Mouse (Mus musculus) heart, adult 8-10 months (tissue): Measurements from ENCODE around the gene Ank3. TPM values are rescaled to one million over a fixed set of nuclear protein-coding genes. Genes with fewer than 3 reads are reported as not detected.

Experiments
- DNase-seq: peaks from one replicate; pipeline ENCODE4 v3.0.0; 2022; ENCODE audit warnings: low spot score
- total RNA-seq, 4 experiments: library from RNA; stranded (reverse); gene quantifications; 2 replicates each; pipeline ENCODE4 v1.2.4; 2022

The Ank3 gene
- total RNA-seq, 4 experiments from 2014 or later = 72.9 to 84.4 (median 74.9) TPM

- DNase-seq = no peak
Observed at GRCm38 (mm10) chr10:69414888-69415287, 16.3 kb downstream of the Ank3 start.

GRCm38 (mm10) chr10:69418716-69419115 is 20.1 kb downstream of the Ank3 start:
- no peak for DNase-seq

GRCm38 (mm10) chr10:69420306-69420705 is 21.7 kb downstream of the Ank3 start:
- no peak for DNase-seq

GRCm38 (mm10) chr10:69424051-69424450 is 25.5 kb downstream of the Ank3 start:
- DNase-seq = no peak

- no peak for DNase-seq
Observed at GRCm38 (mm10) chr10:69430138-69430537, 31.6 kb downstream of the Ank3 start.

GRCm38 (mm10) chr10:69431101-69431500 is 32.5 kb downstream of the Ank3 start:
- DNase-seq = no peak

- no peak for DNase-seq
Observed at GRCm38 (mm10) chr10:69435213-69435612, 36.6 kb downstream of the Ank3 start.

GRCm38 (mm10) chr10:69439449-69439848 is 40.9 kb downstream of the Ank3 start:
- DNase-seq = no peak

- no peak for DNase-seq
Observed at GRCm38 (mm10) chr10:69444546-69444945, 46.0 kb downstream of the Ank3 start.

GRCm38 (mm10) chr10:69445951-69446350 is 47.4 kb downstream of the Ank3 start:
- no peak for DNase-seq

GRCm38 (mm10) chr10:69446566-69446965 is 48.0 kb downstream of the Ank3 start:
- no peak for DNase-seq

GRCm38 (mm10) chr10:69447308-69447707 is 48.7 kb downstream of the Ank3 start:
- DNase-seq = no peak

- no peak for DNase-seq
Observed at GRCm38 (mm10) chr10:69448174-69448573, 49.6 kb downstream of the Ank3 start.

GRCm38 (mm10) chr10:69451006-69451405 is 52.4 kb downstream of the Ank3 start:
- no peak for DNase-seq

- peak; percentile 35 for DNase-seq
Observed at GRCm38 (mm10) chr10:69452180-69452977, 53.8 kb downstream of the Ank3 start.

GRCm38 (mm10) chr10:69453531-69453930 is 55.0 kb downstream of the Ank3 start:
- no peak for DNase-seq

GRCm38 (mm10) chr10:69454480-69454879 is 55.9 kb downstream of the Ank3 start:
- no peak for DNase-seq

GRCm38 (mm10) chr10:69464826-69465225 is 66.3 kb downstream of the Ank3 start:
- no peak for DNase-seq

- no peak for DNase-seq
Observed at GRCm38 (mm10) chr10:69465558-69466200, 67.1 kb downstream of the Ank3 start.

- DNase-seq = no peak
Observed at GRCm38 (mm10) chr10:69466201-69466585, 67.6 kb downstream of the Ank3 start.

GRCm38 (mm10) chr10:69466586-69466985 is 68.0 kb downstream of the Ank3 start:
- peak; percentile 9 for DNase-seq

- DNase-seq = no peak
Observed at GRCm38 (mm10) chr10:69467182-69467581, 68.6 kb downstream of the Ank3 start.

- DNase-seq = no peak
Observed at GRCm38 (mm10) chr10:69471841-69472240, 73.3 kb downstream of the Ank3 start.
